Mouse (Mus musculus) thymus, adult 18-20 months (tissue): ENCODE measurements around the gene Ggt5.

Source experiments
- DNase-seq, 2 experiments: peaks; one replicate each; pipeline ENCODE4 v3.0.0; 2022; ENCODE audit warnings: mixed read lengths in 2 of 2

The Ggt5 gene

DNA sequence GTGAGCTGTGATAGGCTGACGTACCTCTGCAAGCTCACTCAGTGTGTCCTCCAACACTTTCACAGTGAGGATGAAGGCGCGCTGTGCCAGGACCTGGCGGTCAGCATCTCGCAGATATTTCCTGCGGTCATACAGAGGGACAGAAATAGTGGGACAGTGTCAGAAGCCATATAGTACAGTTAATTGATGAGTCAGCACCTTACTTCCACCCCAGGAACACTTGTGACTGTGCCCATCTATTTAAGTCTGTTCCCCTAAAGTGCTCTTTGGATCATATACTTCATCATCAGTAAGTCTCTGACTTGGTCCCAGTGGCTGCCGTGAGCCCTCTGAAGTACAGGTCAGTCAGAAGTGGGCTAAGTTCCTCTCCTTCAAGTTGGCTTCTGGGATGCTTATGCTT, 68.6 kb downstream of the Ggt5 start:
- no peak for DNase-seq

DNA sequence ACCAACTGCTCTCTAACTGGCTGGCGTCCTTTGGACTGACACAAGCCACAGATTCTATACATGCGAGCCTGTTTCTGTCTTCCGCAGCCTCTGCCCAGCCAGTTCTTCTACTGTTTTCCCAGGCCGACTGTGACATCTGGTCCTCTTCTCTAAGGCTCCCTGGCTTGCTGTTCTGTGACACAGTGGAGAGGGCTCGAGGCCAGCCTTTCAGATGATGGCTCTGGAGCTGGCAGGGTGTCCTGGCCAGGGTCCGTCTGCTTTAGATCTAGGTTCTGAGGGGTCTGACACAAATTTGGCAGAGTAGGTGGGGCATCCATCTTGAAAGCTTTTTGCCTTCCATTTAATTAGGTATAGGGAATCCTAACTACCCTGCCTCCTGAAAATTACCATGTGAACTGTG, 72.2 kb downstream of the Ggt5 start:
- DNase-seq, result no peak

DNA sequence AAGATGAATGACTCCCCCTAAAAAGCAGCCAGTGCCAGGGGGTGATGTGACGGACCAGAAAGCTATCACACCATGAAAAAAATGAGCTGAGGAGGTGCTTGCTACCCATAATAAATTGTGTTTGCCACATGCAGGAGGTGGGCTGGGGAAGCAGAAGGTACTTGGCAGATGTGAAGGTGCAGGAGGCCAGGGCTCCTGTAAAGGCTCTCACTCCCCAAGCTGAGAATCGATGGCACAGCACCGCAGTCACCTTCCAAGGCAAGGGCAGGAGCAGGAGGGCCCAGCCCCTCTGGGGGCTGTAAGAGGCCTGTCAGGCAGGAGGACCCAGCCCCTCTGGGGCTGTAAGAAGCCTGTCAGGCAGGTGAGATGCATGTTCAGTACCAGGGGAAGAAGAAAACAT, 72.7 kb downstream of the Ggt5 start:
- DNase-seq, result no peak

DNA sequence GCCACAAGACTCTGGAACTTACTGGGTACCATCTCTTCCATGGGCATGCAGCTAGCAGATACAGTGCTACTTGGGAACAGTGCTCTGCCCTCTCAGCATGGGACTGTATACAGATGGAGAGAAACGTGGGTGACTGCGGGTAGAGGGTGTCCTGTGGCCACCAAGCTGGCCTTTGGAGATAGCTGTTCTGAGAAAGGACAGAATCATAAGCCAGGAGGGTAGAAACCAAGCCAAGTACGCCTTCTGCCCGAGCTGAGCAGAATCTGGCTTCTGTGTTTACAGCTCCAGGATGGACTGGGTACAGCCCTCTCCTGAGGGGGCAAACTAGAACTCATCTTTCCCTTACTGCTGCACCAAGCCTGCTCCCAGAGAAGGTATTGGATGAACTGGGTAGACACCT, 73.4 kb downstream of the Ggt5 start:
- no peak for DNase-seq

DNA sequence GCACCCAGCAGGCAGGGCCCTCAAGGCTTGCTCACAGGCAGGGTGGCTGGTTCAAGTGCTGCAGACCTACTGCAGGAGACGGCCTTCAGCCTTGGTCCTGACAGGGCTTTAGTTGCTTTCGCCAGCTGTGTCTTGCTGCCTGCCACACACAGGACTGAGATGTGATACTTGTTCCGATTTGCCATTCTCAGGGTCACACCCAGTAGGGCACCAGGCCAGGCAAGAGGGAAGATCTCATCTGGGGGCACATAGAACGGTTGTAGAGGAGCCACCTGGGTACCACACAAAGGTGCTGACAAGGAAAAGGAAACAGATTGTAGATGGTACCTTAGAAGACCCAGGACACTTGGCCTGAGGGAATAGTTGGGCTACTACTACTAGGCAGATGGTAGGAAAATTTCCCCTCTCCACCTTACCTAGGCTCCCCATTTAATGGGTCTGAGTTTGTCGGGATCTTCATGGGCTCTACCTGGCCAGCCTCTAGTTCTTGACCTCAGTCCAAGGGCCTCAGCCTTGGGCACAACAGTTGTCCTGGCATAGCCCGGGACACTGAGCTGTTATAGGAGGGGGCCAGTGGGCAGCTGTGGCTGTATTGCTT, 75.6 kb downstream of the Ggt5 start:
- no peak for DNase-seq

DNA sequence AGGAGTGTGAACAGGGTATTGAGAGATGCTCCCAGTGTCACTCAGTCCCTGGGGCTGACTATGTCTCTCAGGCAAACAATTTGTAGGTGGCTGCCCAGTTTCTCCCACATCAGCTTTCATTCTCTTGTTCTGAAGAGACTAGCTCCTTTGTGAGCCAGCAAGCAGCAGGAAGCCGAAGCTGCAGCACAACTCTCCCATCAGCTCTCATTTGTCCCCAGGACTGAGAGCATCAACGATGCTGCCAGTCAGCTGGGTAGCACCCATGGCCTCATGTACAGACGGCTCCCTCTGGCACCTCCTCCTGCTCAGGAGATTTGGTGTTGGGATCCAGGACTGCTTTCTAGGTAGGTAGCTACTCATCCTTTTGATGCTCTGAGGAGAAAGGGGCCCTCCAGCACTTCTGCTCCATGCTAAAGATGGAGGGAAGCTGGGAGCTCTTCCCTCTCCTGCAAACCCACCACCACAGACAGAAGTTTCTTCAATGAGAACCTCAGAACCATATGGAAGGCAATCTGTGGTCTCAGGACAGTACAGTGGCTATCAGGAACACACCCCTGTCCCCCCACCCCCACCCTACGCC, 77.4 kb downstream of the Ggt5 start:
- no peak for DNase-seq
